Mouse (Mus musculus): ENCODE measurements at regions not wholly inside any gene's neighbourhood (a gene's known extent, or its start where the extent isn't known, plus 50 kb on each side); places are given as distances from the start of the nearest gene placed in this dataset.

- Histone ChIP-seq H3K9ac (ENCODE audit: low read length) (no peak overlapping the region), H3K27me3 (ENCODE audit: control insufficient read depth, insufficient read depth, low read length) (no peaks in the 10 kb centered on the region), H3K4me3 (ENCODE audit: low read length) (no peak overlapping the region), H3K9me3 (replicated peaks; ENCODE audit: control insufficient read depth, low read length) (no peaks in the 10 kb centered on the region), H3K4me1 (ENCODE audit: control insufficient read depth, insufficient read depth, low read length) (peaks cover 3% of the 10 kb centered on the region; the same call in 1 of the 2 replicates), H3K36me3 (ENCODE audit: control insufficient read depth, insufficient read depth) (no peaks in the 10 kb centered on the region), H3K27ac (ENCODE audit: low read length) (no peak overlapping the region), H3K4me2 (ENCODE audit: low read depth, low read length) (no peak overlapping the region)
- ATAC-seq (replicated peaks; ENCODE audit: extremely low read depth, insufficient read depth, low FRiP score), result no peak
- WGBS, result 69% methylated on average over 17 of the region's 17 CpGs
Measured at GRCm38 (mm10) chr1:34733026-34733913, 109.6 kb downstream of the Fam168b start.

- no peak overlapping the region for H3K9ac ChIP-seq (ENCODE audit: low read length)
- H3K4me1 ChIP-seq (ENCODE audit: control insufficient read depth, insufficient read depth, low read length), result no peaks in the 10 kb centered on the region
- no peak overlapping the region for H3K27ac ChIP-seq (ENCODE audit: low read length)
- WGBS, result 40% methylated on average over 14 of the region's 14 CpGs
- ATAC-seq (replicated peaks; ENCODE audit: extremely low read depth, insufficient read depth, low FRiP score), result no peak
- no peaks in the 10 kb centered on the region for H3K36me3 ChIP-seq (ENCODE audit: control insufficient read depth, insufficient read depth)
- no peak overlapping the region for H3K4me2 ChIP-seq (ENCODE audit: low read depth, low read length)
- H3K9me3 ChIP-seq (replicated peaks; ENCODE audit: control insufficient read depth, low read length), result no peaks in the 10 kb centered on the region
- H3K27me3 ChIP-seq (ENCODE audit: control insufficient read depth, insufficient read depth, low read length), result no peaks in the 10 kb centered on the region
- no peak overlapping the region for H3K4me3 ChIP-seq (ENCODE audit: low read length)
Measured at GRCm38 (mm10) chr1:34738386-34739067, 104.3 kb downstream of the Fam168b start.

DNA sequence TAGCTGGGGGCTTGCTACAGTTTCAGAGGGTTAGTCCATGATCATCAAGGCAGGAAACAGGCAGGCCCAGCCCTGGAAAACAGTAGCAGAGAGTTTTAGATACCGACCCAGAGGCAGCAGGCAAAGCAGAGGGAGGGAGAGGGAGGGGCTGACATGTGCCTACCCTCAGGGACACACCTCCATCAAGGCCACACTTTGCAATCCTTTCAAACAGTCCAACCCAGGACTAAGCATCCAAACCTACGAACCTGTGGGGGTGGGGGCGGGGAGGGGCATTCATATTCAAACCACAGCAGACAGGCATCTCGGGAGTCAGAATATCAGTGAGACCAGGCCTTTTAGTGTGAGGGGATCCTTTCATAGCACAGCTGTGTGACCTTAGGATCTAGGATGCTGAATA lies 103.2 kb downstream of the Fam168b start:
- H3K36me3 ChIP-seq (ENCODE audit: control insufficient read depth, insufficient read depth), result no peaks in the 10 kb centered on the region
- 65% methylated on average over 4 of the region's 4 CpGs for WGBS
- H3K4me1 ChIP-seq (ENCODE audit: control insufficient read depth, insufficient read depth, low read length), result no peaks in the 10 kb centered on the region
- no peaks in the 10 kb centered on the region for H3K9me3 ChIP-seq (replicated peaks; ENCODE audit: control insufficient read depth, low read length)
- no peak for ATAC-seq (replicated peaks; ENCODE audit: extremely low read depth, insufficient read depth, low FRiP score)
- no peak overlapping the region for H3K27ac ChIP-seq (ENCODE audit: low read length)
- H3K27me3 ChIP-seq (ENCODE audit: control insufficient read depth, insufficient read depth, low read length), result no peaks in the 10 kb centered on the region
- no peak overlapping the region for H3K4me2 ChIP-seq (ENCODE audit: low read depth, low read length)
- H3K4me3 ChIP-seq (ENCODE audit: low read length), result no peak overlapping the region
- H3K9ac ChIP-seq (ENCODE audit: low read length), result no peak overlapping the region

- 62% methylated on average over 7 of the region's 7 CpGs for WGBS
- H3K27me3 ChIP-seq (ENCODE audit: control insufficient read depth, insufficient read depth, low read length), result no peaks in the 10 kb centered on the region
Measured at GRCm38 (mm10) chr1:34740891-34741290, 102.0 kb downstream of the Fam168b start.

DNA sequence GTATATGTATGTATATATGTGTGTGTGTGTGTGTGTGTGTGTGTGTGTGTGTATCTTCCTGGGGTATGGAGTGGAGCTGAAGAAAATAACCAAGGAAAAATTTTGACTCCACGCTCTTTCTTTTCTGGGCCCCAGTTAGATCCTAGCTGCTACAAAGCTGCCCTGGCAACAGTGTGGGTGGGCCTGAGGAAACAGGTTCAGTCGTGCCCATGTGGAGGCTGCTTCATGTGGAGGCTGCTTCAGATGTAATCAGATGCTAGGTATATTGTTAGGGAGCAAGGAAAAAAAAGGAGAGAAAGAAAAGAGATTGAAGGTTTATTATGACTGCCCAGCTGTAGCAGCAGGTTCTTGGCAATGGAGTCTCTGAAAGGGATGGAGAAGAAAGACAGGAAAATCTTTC lies 100.6 kb downstream of the Fam168b start:
- no peaks in the 10 kb centered on the region for H3K4me1 ChIP-seq (ENCODE audit: control insufficient read depth, insufficient read depth, low read length)
- WGBS, result 72% methylated on average over 2 of the region's 2 CpGs

More at GRCm38 (mm10) chr1:34740891-34741290, 102.0 kb downstream of the Fam168b start:
- Histone ChIP-seq H3K4me1 (ENCODE audit: control insufficient read depth, insufficient read depth, low read length) (no peaks in the 10 kb centered on the region), H3K4me2 (ENCODE audit: low read depth, low read length) (no peak overlapping the region), H3K4me3 (ENCODE audit: low read length) (no peak overlapping the region), H3K36me3 (ENCODE audit: control insufficient read depth, insufficient read depth) (no peaks in the 10 kb centered on the region), H3K9ac (ENCODE audit: low read length) (no peak overlapping the region), H3K9me3 (replicated peaks; ENCODE audit: control insufficient read depth, low read length) (no peaks in the 10 kb centered on the region), H3K27ac (ENCODE audit: low read length) (no peak overlapping the region)
- no peak for ATAC-seq (replicated peaks; ENCODE audit: extremely low read depth, insufficient read depth, low FRiP score)

DNA sequence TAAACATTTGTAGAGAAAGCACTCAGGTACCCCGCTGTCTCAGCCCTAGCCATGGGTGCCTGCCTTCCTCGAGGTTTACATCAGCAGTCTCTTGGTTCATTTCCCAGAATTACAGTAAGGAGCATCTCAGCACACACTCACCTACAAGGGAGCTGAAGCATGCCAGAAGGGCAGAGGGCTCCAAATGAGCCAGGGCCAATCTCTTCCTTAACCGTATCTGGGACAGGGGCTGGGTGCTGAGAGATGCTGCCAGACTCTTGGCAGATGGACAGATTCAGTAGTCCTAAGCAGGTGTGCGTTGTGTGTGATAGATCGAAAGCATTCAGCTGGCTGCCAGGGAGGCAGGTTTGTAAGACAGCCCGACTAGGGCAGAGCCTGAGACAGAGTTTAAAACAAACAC lies 97.0 kb downstream of the Fam168b start:
- WGBS, result 60% methylated on average over 6 of the region's 6 CpGs
- Histone ChIP-seq H3K4me3 (ENCODE audit: low read length) (no peak overlapping the region), H3K9me3 (replicated peaks; ENCODE audit: control insufficient read depth, low read length) (no peaks in the 10 kb centered on the region), H3K4me1 (ENCODE audit: control insufficient read depth, insufficient read depth, low read length) (peaks cover 8% of the 10 kb centered on the region), H3K27me3 (ENCODE audit: control insufficient read depth, insufficient read depth, low read length) (peaks cover 25% of the 10 kb centered on the region), H3K27ac (ENCODE audit: low read length) (no peak overlapping the region), H3K9ac (ENCODE audit: low read length) (no peak overlapping the region), H3K36me3 (ENCODE audit: control insufficient read depth, insufficient read depth) (no peaks in the 10 kb centered on the region), H3K4me2 (ENCODE audit: low read depth, low read length) (no peak overlapping the region)
- no peak for ATAC-seq (replicated peaks; ENCODE audit: extremely low read depth, insufficient read depth, low FRiP score)

More for the DNA sequence above, 100.6 kb downstream of the Fam168b start:
- no peak overlapping the region for H3K27ac ChIP-seq (ENCODE audit: low read length)
- no peak overlapping the region for H3K4me2 ChIP-seq (ENCODE audit: low read depth, low read length)
- no peaks in the 10 kb centered on the region for H3K36me3 ChIP-seq (ENCODE audit: control insufficient read depth, insufficient read depth)
- no peak overlapping the region for H3K9ac ChIP-seq (ENCODE audit: low read length)
- no peak for ATAC-seq (replicated peaks; ENCODE audit: extremely low read depth, insufficient read depth, low FRiP score)
- no peak overlapping the region for H3K4me3 ChIP-seq (ENCODE audit: low read length)
- H3K27me3 ChIP-seq (ENCODE audit: control insufficient read depth, insufficient read depth, low read length), result no peaks in the 10 kb centered on the region
- no peaks in the 10 kb centered on the region for H3K9me3 ChIP-seq (replicated peaks; ENCODE audit: control insufficient read depth, low read length)

DNA sequence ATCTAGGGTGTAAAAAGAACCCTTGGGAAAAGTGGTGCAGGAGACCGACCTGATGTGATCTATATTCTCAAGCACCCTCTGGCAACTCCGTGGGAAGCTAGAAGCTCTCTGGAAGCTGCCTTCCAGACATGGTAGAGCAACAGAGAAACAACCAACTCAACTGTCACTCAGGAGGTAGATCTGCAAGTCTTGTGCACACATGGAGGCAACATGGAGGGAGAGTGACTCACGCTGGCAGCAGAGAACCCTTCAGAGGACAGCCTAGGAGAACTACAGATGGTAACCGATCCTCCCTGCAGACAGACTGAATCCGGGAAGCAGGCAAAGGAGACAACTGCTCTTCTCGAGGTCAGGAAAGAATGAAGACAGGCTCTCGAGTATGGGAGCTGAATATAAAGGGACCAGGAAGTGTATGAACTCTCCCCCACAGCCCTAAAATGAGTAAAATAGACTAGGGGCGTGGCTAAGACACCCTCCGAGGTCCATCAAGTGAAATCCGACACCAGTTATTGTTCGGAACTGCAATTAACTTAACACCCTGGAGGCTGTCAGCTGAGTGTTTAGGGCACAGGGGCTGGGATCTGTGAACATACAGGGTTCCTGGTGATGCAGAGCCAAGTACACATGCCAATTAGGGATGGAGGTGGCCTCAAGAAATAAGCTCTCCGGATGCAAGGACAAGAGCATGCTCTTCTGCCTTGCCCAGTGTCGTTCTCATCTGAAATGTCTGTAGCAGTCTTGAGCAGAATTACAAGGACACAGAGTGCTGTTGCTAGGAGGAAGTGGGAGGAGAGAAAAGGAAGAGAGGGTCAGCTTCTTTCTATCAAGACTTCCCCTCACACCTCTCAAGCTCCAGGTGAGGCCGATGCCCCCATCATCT lies 93.5 kb downstream of the Fam168b start:
- peaks cover 40% of the 10 kb centered on the region for H3K27me3 ChIP-seq (ENCODE audit: control insufficient read depth, insufficient read depth, low read length)
- H3K36me3 ChIP-seq (ENCODE audit: control insufficient read depth, insufficient read depth), result no peaks in the 10 kb centered on the region
- peaks cover 8% of the 10 kb centered on the region for H3K4me1 ChIP-seq (ENCODE audit: control insufficient read depth, insufficient read depth, low read length)
- no peak overlapping the region for H3K27ac ChIP-seq (ENCODE audit: low read length)
- no peak overlapping the region for H3K9ac ChIP-seq (ENCODE audit: low read length)
- H3K4me2 ChIP-seq (ENCODE audit: low read depth, low read length), result peak overlapping the region; percentile 31; the same call in 1 of the 2 replicates
- H3K4me3 ChIP-seq (ENCODE audit: low read length), result peak overlapping the region; percentile 65; the same call in 1 of the 2 replicates
- WGBS, result 17% methylated on average over 14 of the region's 14 CpGs
- H3K9me3 ChIP-seq (replicated peaks; ENCODE audit: control insufficient read depth, low read length), result no peaks in the 10 kb centered on the region
- no peak for ATAC-seq (replicated peaks; ENCODE audit: extremely low read depth, insufficient read depth, low FRiP score)

GRCm38 (mm10) chr1:34750061-34751054 lies 92.5 kb downstream of the Fam168b start:
- Histone ChIP-seq H3K4me1 (ENCODE audit: control insufficient read depth, insufficient read depth, low read length) (peaks cover 8% of the 10 kb centered on the region), H3K9me3 (replicated peaks; ENCODE audit: control insufficient read depth, low read length) (no peaks in the 10 kb centered on the region), H3K4me3 (ENCODE audit: low read length) (peak overlapping the region; percentile 65), H3K36me3 (ENCODE audit: control insufficient read depth, insufficient read depth) (no peaks in the 10 kb centered on the region), H3K27me3 (ENCODE audit: control insufficient read depth, insufficient read depth, low read length) (peaks cover 40% of the 10 kb centered on the region), H3K9ac (ENCODE audit: low read length) (peak overlapping the region; percentile 70), H3K27ac (ENCODE audit: low read length) (no peak overlapping the region), H3K4me2 (ENCODE audit: low read depth, low read length) (peak overlapping the region; percentile 96)
- peak; percentile 33; the same call in 1 of the 2 replicates for ATAC-seq (replicated peaks; ENCODE audit: extremely low read depth, insufficient read depth, low FRiP score)
- WGBS, result under 1% methylated on average over 96 of the region's 108 CpGs

Data from heart, embryonic 16.5 days (tissue).